Mouse (Mus musculus): ENCODE results near the gene Csde1. TPM values are rescaled to one million over a fixed set of nuclear protein-coding genes. Genes with fewer than 3 reads are reported as not detected.

Gene Csde1
- polyA plus RNA-seq (2015; fragmentation: Nextera tagmentation; extraction: Ambion mirVana): 476 and 510 TPM in 2 replicates

DNA sequence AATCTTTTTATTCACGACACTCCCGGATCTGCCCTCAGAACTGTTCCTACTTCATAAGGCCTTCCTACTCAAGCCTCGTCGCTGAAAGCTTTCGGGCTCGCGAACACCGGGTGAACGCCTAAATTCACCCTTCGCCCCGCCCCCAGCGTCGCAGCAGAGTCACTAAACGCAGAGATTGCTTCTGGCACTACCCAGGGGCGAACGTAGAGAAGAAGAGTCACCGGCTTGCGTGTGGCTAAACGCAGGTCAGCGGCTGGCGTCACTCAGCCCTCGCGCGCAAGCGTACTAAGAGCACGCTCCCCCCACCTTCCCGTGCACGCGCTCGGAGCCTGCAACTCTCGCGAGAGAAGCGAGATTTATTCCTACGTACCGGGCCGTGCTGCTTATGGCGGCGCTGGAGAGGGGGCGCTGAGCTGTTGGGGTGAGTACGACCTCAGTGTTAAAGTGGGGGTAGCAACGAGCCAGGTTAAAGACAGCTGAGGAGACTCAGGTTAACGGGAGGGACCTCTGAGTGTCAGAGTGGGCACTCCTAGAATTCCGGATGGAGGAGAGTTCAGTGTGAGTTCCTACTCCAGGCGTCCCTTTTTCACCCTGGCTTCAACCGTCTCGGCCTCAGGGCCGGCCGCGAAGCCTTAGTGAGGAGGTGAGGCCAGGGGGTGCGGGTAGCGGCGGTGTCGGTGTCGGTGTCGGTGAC lies at the start of gene Csde1:
Gene Csde1, plus strand, starts transcription at position 178 of the 694 bp plus-strand sequence.
- Histone ChIP-seq H3K27ac (peak within 1 kb of the TSS; percentile 96), H3K9me3 (no peaks in the 10 kb centered on the region), H3K4me1 (replicated peaks) (peaks cover 24% of the 10 kb centered on the region), H3K4me3 (replicated peaks) (peak within 1 kb of the TSS; percentile 86), H3K27me3 (no peaks in the 10 kb centered on the region), H3K4me2 (replicated peaks) (peak within 1 kb of the TSS; percentile 67), H3K9ac (replicated peaks) (peak within 1 kb of the TSS; percentile 95), H3K36me3 (no peaks in the 10 kb centered on the region)
- peak; percentile 95 for ATAC-seq
- under 1% methylated on average over 55 of the region's 55 CpGs for WGBS

DNA sequence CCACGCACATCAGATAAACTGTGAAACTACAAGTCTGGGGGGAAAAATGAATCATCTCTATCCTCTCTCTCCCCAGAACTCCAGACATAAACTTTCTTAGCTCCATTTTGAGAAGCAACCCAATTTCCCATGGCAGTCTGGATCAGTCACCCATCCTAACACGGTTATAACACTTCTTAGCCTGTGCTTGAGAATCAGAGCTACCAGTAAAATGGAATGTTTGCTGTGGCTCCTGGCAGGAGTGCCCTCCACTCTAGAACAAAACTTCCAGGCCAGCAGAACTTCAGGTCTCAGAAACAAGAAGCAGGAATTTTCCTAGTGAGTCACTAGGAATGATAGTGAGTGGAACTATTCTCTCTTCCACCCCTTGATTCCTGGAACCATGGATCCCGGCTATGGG lies 49.7 kb upstream of the Csde1 start:
- H3K27ac ChIP-seq: no peak overlapping the region
- H3K36me3 ChIP-seq: no peaks in the 10 kb centered on the region
- H3K4me2 ChIP-seq (replicated peaks): no peak overlapping the region; the same call in 1 of the 2 replicates
- 0 out of 2 replicates have a peak, but pooled peaks cover 2% of the 10 kb centered on the region for H3K9me3 ChIP-seq
- no peak for ATAC-seq
- peaks cover 6% of the 10 kb centered on the region for H3K4me1 ChIP-seq (replicated peaks)
- no peaks in the 10 kb centered on the region for H3K27me3 ChIP-seq
- WGBS: 91% methylated on average over 3 of the region's 3 CpGs
- H3K4me3 ChIP-seq (replicated peaks): no peak overlapping the region
- no peak overlapping the region for H3K9ac ChIP-seq (replicated peaks)

DNA sequence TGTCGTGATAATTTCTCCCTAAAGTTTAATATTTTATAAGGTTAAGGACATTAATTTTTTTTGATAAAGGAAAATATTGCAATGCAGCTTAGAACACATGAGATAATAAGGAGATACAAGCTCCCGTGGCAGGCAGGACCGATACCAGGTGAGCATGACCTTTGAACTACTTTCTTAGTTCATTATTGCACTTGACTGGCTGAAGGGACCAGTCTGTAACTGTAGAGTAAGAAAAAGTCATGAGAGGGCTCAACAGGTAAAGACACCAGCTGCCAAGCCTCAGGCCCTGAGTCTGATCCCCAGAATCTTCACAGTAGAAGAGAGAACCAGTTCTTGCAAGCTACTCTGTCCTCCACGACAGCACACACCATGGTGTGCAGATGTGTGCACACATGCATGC lies 43.3 kb upstream of the Csde1 start:
- no peak overlapping the region for H3K4me3 ChIP-seq (replicated peaks)
- H3K4me1 ChIP-seq (replicated peaks): peaks cover 10% of the 10 kb centered on the region
- 84% methylated on average over 4 of the region's 4 CpGs for WGBS
- no peaks in the 10 kb centered on the region for H3K36me3 ChIP-seq
- ATAC-seq: no peak
- no peaks in the 10 kb centered on the region for H3K27me3 ChIP-seq
- no peaks in the 10 kb centered on the region for H3K9me3 ChIP-seq
- no peak overlapping the region for H3K4me2 ChIP-seq (replicated peaks)
- H3K27ac ChIP-seq: no peak overlapping the region
- H3K9ac ChIP-seq (replicated peaks): no peak overlapping the region

DNA sequence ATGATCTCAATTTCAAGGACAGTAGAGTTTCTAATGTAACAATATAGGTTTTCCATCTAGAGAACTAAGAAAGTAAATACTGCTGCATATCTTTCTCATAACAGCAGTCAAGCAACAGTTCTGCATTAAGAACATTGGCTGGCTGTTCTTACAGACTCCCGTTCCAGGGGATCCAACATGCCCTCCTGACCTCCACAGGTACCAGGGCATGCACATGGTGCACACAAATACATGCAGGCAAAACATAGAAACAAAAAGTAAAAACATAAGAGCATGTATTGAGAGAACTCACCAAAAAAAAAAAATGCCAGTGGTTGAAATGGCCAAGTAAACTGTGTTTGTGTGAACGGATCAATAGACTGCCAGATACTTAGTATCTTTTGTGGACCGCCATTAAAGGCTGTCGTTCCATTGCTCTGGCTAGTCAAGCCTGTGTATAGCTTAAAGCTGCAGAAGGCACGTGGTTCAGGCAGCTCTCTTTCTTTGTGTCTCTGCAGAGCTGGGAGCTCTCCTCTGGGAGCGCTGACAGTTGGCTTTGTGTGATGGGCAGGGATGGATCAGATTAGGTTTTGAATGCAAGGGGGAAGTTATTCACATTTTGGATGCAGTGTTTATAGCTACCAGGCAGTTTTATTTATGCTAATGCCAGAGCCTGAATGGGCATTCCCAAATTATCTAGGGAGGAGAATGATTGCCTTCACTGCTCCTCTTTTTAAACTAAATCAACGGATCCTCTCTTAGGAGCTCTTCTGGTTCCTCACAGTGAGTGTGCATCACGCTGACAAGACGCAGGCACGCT lies 40.5 kb upstream of the Csde1 start:
- WGBS: 4% methylated on average over 10 of the region's 10 CpGs
- Histone ChIP-seq H3K9me3 (no peaks in the 10 kb centered on the region), H3K4me1 (replicated peaks) (peaks cover 10% of the 10 kb centered on the region), H3K4me2 (replicated peaks) (peak overlapping the region; percentile 50), H3K36me3 (no peaks in the 10 kb centered on the region), H3K27me3 (no peaks in the 10 kb centered on the region), H3K4me3 (replicated peaks) (peak overlapping the region; percentile 19), H3K9ac (replicated peaks) (peak overlapping the region; percentile 33; the same call in 1 of the 2 replicates), H3K27ac (peak overlapping the region; percentile 89)
- ATAC-seq: peak; percentile 99

DNA sequence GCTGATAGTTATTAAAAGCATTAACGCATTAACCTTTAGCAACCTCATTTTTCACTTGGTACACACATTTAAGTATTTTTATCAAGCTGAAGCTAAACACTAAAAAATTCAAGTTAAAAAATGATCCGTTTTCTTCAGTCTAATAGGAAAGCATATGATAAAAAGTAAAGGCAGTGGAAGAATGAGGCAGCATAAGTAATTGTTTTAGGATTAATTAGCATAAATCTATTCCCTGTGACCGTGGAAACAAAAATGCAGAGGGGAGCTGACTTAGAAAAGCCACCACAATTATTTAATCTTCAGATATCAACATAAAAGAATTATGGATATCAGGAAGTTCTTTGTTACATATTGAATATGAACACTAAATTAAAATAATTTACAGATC lies 39.9 kb upstream of the Csde1 start:
- Histone ChIP-seq H3K27me3 (no peaks in the 10 kb centered on the region), H3K9me3 (no peaks in the 10 kb centered on the region), H3K4me1 (replicated peaks) (peaks cover 10% of the 10 kb centered on the region), H3K27ac (peak overlapping the region; percentile 89), H3K9ac (replicated peaks) (peak overlapping the region; percentile 17; the same call in 1 of the 2 replicates), H3K4me3 (replicated peaks) (peak overlapping the region; percentile 19), H3K36me3 (no peaks in the 10 kb centered on the region), H3K4me2 (replicated peaks) (peak overlapping the region; percentile 50)
- no peak; the same call in 1 of the 2 replicates for ATAC-seq
- WGBS: 15% methylated on average over 3 of the region's 3 CpGs

DNA sequence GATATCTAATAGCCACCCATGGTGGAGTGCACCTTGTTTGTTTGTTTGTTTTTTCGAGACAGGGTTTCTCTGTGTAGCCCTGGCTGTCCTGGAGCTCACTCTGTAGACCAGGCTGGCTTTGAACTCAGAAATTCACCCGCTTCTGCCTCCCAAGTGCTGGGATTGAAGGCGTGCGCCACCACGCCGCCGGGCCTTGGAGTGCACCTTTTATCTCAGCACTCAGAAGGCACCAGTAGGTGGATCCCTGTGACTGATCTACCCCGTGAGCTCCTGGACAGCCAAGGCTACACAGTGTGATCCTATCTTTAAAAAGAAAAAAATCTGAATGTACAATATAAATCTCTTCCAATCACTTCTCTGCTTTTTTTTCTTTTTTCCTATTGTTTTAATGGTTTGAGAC lies 29.2 kb upstream of the Csde1 start:
- Histone ChIP-seq H3K9me3 (no peaks in the 10 kb centered on the region), H3K4me1 (replicated peaks) (peaks cover 5% of the 10 kb centered on the region), H3K27me3 (no peaks in the 10 kb centered on the region), H3K36me3 (no peaks in the 10 kb centered on the region), H3K9ac (replicated peaks) (no peak overlapping the region), H3K27ac (no peak overlapping the region), H3K4me2 (replicated peaks) (no peak overlapping the region), H3K4me3 (replicated peaks) (no peak overlapping the region)
- no peak for ATAC-seq
- 77% methylated on average over 8 of the region's 8 CpGs for WGBS

DNA sequence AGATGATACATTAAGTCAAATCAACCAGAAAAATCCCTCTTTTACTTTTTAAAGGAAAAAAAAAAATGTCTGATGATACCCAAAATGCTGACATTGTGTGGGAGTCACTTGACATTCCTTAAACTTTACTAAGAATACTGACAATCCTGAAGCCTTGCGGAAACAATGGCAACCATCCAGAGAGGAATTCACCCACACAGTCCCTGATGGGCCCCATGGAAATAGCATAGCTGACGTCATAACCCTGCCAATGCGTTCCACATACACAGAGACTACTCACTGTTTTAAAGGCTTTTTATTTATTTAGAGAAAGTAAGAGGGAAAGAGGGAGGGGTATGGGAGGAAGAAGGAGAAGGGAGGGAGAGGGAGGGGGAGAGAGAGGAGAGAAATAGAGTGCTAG lies 27.3 kb upstream of the Csde1 start:
- H3K27me3 ChIP-seq: no peaks in the 10 kb centered on the region
- H3K36me3 ChIP-seq: no peaks in the 10 kb centered on the region
- peaks cover 20% of the 10 kb centered on the region for H3K4me1 ChIP-seq (replicated peaks)
- H3K9ac ChIP-seq (replicated peaks): no peak overlapping the region
- ATAC-seq: no peak
- no peak overlapping the region for H3K27ac ChIP-seq
- WGBS: 53% methylated on average over 3 of the region's 3 CpGs
- no peak overlapping the region for H3K4me3 ChIP-seq (replicated peaks)
- no peaks in the 10 kb centered on the region for H3K9me3 ChIP-seq
- no peak overlapping the region for H3K4me2 ChIP-seq (replicated peaks)

DNA sequence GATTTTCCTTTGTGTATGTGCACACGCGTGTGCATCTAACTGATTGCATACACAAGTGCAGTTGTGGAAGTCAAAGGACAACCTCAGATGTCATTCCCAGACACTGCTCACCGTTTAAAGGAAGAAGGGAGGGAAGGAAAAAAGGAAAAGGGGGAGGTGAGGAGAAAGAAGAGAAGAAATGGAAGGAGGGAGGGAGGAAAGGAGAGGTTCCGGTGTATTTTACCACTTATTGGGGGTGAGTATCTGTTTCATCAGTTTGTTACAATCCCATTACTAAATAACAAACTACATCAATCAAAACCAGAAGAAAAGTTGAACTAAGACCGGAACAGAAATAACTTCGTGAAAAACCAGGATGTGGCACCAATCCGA lies 25.0 kb upstream of the Csde1 start:
- H3K9ac ChIP-seq (replicated peaks): peak overlapping the region; percentile 30; the same call in 1 of the 2 replicates
- H3K4me3 ChIP-seq (replicated peaks): peak overlapping the region; percentile 59
- H3K9me3 ChIP-seq: peaks cover 1% of the 10 kb centered on the region; the same call in 1 of the 2 replicates
- peak overlapping the region; percentile 92 for H3K27ac ChIP-seq
- peak; percentile 35 for ATAC-seq
- H3K27me3 ChIP-seq: no peaks in the 10 kb centered on the region
- H3K4me1 ChIP-seq (replicated peaks): peaks cover 20% of the 10 kb centered on the region
- peak overlapping the region; percentile 67 for H3K4me2 ChIP-seq (replicated peaks)
- H3K36me3 ChIP-seq: peaks cover 20% of the 10 kb centered on the region
- WGBS: 55% methylated on average over 7 of the region's 7 CpGs

DNA sequence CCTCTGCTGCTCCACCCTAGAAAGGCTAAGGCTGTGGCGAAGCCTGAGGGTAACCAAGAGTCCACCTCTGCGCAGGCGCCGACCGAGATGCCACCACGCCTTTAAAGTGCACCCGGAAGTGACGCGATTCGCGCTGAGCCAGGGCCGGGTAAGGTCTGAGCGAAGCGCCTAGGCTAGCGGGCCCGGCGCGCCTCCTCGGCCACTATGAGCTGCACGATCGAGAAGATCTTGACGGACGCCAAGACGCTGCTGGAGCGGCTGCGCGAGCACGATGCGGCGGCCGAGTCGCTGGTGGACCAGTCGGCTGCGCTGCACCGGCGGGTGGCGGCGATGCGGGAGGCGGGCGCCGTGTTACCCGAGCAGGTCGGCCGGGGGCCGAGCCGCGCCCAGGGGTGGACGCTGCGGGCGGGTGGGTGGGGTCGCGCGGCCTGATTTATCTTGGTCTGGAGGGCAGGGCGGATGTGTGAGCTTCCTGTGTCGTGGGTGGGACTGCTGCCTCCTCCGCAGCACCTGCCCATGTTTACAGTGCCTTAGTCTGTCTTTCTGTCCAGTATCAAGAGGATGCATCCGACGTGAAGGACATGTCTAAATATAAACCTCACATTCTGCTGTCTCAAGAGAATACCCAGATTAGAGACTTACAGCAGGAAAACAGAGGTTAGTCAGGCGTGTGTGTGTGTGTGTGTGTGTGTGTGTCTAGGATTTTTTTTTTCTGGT lies 24.5 kb upstream of the Csde1 start, which contains the start of gene Sike1:
Gene Sike1, plus strand, starts transcription at position 104 of the 717 bp plus-strand sequence.
- H3K9me3 ChIP-seq: peaks cover 5% of the 10 kb centered on the region; the same call in 1 of the 2 replicates
- H3K4me1 ChIP-seq (replicated peaks): peaks cover 20% of the 10 kb centered on the region
- peak within 1 kb of the TSS; percentile 67 for H3K4me2 ChIP-seq (replicated peaks)
- no peaks in the 10 kb centered on the region for H3K27me3 ChIP-seq
- peak within 1 kb of the TSS; percentile 81 for H3K9ac ChIP-seq (replicated peaks)
- peaks cover 26% of the 10 kb centered on the region for H3K36me3 ChIP-seq
- ATAC-seq: peak; percentile 98
- peak within 1 kb of the TSS; percentile 92 for H3K27ac ChIP-seq
- H3K4me3 ChIP-seq (replicated peaks): peak within 1 kb of the TSS; percentile 59
- WGBS: under 1% methylated on average over 57 of the region's 60 CpGs

DNA sequence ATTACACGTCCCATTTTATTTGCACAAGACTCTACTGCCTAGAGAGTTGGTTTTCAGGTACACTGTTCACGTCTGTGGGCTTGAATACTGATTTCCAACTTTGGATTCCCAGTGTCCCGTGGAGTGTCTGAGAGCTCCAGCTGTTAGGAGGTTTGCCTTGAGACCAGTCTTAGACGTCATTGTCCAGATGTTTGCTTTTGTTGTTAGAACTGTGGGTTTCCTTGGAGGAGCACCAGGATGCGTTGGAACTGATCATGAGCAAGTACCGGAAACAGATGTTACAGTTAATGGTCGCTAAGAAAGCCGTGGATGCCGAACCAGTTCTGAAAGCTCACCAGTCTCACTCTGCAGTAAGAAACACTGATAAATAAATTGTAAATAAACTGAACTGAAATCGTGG lies 23.2 kb upstream of the Csde1 start:
- Histone ChIP-seq H3K9ac (replicated peaks) (peak overlapping the region; percentile 81; the same call in 1 of the 2 replicates), H3K4me1 (replicated peaks) (peaks cover 20% of the 10 kb centered on the region), H3K27ac (no peak overlapping the region), H3K4me2 (replicated peaks) (peak overlapping the region; percentile 67), H3K9me3 (peaks cover 5% of the 10 kb centered on the region; the same call in 1 of the 2 replicates), H3K36me3 (peaks cover 35% of the 10 kb centered on the region), H3K27me3 (no peaks in the 10 kb centered on the region), H3K4me3 (replicated peaks) (peak overlapping the region; percentile 59; the same call in 1 of the 2 replicates)
- WGBS: 84% methylated on average over 10 of the region's 10 CpGs
- no peak for ATAC-seq

DNA sequence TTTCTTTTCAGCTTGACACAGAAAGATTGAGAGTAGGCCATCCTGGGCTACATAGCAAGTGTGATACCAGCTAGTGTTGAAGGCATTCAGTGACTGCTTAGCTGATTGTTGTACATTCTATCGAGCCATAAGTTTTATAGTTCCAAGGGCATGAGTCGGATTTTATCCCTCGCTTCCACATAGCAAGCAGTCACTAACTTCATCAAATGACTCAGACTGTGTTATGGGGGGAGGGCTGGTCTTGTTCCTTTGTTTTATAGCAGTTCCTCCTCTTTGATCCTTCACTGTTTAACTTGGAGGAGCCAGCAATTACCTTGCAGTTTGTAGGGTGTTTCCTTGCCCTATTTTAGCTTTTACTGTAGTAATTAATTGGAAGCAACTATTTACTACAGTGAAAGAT lies 22.6 kb upstream of the Csde1 start:
- H3K4me3 ChIP-seq (replicated peaks): no peak overlapping the region
- no peak for ATAC-seq
- H3K9ac ChIP-seq (replicated peaks): no peak overlapping the region
- peaks cover 5% of the 10 kb centered on the region; the same call in 1 of the 2 replicates for H3K9me3 ChIP-seq
- H3K27ac ChIP-seq: no peak overlapping the region
- WGBS: 97% methylated on average over 3 of the region's 3 CpGs
- peaks cover 41% of the 10 kb centered on the region for H3K36me3 ChIP-seq
- peaks cover 20% of the 10 kb centered on the region for H3K4me1 ChIP-seq (replicated peaks)
- no peaks in the 10 kb centered on the region for H3K27me3 ChIP-seq
- no peak overlapping the region; the same call in 1 of the 2 replicates for H3K4me2 ChIP-seq (replicated peaks)
